Mouse (Mus musculus) lung, postnatal 10 days (tissue): ENCODE measurements around the gene Sept10.

ENCODE experiments used
- DNase-seq: peaks from one replicate; pipeline ENCODE4 v3.0.0; 2021

The Sept10 gene

DNA sequence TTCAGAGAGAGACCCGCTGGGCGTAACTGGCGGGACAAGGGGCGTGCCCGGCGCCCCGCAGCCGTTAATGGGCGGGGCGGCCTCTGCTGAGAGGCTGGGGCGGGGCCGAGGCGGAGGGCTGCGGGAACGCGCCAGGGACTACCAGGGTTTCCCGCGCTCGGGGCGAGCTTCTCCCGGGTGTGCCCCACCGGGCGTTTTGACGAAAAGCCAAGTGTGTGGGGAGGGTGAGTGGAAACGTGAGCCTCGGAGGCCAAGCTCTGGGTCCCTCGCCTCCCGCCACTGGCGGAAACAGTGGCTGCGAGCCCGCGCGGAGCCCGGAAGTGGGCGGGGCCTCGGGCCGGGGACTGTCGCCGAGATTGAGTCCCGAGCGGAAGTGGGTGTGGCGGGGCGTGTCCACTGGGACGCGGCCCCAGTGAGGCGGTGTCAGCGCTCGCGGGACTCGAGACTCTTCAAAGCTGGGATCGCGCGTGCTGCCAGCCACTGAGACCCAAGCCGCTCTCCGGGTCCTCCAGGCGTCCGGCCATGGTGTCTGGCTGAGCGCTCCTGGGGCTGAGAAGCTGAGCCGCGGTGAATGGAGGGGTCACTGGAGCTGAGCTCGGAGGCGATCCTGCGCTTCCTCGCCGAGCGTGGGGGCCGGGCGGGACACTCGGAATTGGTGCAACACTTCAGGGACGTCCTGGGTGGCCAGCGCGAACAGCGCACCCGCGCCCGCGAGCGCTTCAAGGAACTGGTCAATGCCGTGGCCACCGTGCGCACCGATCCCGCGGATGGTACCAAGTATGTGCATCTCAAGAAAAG lies at the start of gene Sept10, which contains the start of gene Sowahc:
Gene Sept10, minus strand, starts transcription at position 375 of the 798 bp plus-strand sequence.
Gene Sowahc, plus strand, starts transcription at position 481 of the 798 bp plus-strand sequence.
- peak; percentile 99 for DNase-seq

DNA sequence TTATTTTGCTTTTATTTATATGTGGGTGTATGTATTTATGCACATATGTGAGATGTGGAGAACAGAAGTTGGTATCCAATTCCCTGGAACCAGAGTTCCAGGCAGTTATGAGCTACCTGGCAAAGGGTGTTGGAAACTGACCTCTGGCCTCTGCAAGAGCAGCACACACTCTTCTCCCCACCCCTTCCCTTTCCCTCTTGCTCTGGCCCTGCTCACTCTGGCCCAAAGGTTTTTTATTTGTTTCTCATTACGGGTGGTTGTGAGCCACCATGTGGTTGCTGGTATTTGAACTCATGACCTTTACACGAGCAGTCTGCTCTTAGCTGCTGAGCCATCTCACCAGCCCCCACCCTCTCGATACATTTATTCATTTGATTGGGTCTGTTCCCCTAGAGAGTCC lies 47.1 kb upstream of the Sept10 start:
- no peak for DNase-seq

DNA sequence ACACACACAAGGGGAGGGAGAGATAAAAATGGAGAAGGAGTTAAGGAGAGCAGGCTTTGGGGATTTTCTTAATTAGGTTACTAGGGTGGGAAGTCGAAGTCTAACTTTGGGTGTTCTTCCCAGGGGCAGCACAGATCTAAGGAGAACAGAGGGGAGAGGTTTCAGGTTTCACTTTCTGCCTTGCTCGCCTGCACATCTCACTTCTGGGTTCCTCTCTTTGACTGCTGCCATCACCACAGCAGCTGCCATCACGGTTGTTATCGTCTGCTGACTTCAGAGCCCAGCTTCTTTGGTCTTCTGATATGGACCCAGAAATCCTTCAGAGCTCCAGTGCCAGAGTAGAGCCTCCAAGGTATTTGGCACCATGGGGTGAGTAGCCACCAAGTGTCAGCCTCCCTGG lies 46.5 kb upstream of the Sept10 start:
- DNase-seq, result no peak

DNA sequence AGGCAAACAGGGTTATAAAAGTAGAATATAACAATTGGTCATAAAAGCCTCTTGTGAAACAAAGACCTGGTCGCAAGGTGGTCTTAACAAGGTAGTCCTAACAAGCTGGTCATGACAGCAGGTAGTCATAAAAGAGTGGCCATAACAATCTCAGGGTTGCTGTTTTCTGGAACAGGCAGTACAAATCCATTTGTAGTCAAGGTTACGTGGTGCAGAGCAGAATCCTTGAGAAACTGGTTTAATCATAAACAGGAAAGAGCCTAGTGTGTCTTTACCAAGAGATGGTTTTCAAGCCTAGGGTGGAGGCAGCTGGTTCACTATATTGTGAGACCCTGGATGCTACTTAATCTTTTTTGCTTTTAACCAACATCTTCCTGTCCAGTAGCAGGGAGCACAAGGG lies 45.6 kb upstream of the Sept10 start:
- no peak for DNase-seq

DNA sequence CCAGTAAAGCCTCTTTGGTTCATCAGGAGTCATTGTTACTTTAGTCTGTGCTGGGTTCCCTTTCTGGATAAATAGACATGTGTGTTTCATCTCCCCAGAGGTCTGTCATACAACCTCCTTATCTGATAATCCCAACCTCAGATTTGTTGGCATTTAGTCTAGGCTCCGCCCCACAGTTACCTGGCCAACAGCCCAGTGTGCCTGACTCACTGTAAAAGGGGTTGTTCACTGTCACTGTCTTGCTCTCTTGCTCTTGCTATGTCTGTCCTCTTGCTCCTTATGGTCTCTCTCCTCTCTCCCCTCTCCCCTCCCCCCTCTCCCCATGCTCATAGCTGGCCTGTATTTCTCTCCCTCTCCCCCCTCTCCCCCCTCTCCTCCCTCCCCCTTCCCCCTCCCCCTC lies 44.5 kb upstream of the Sept10 start:
- DNase-seq, result peak; percentile 61

DNA sequence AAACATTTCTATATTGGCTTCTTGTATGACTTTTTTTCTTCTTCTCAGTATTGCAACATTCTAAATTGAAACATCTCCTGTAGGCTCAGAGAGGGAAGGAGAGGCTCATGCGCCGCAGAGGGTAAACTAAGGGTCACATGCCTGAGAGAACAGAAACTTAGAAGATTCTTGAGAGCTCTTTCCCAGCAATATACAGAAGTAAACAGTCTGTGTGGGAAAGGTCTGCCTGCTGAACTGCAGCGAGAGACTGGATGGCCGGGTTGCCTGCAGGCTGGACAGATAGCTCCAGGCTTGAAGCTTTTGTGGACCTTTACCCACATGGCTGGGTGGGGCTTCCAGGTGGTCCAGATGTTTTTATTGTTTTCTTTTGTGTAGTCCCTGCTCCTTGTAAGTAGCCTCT lies 44.0 kb upstream of the Sept10 start:
- DNase-seq, result peak; percentile 21

DNA sequence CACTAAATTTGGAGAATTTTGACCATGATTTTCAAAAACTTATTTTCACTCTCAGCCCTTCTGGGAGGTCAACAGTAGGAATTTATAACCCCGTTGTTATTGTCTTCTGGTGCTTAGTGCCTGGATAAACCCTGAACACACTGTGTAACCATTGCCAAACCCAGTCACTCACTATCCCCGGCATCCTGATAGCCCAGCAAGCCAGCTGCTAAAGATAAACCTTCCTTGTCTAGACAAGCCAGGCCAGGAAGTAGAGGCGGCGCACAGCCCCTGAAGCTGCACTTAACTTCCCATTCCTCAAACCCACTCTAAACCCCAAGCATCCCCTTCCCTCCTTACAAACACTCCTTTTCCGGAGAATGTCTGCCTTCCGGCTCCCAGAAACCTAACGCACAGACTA lies 43.4 kb upstream of the Sept10 start:
- DNase-seq, result peak; percentile 33

DNA sequence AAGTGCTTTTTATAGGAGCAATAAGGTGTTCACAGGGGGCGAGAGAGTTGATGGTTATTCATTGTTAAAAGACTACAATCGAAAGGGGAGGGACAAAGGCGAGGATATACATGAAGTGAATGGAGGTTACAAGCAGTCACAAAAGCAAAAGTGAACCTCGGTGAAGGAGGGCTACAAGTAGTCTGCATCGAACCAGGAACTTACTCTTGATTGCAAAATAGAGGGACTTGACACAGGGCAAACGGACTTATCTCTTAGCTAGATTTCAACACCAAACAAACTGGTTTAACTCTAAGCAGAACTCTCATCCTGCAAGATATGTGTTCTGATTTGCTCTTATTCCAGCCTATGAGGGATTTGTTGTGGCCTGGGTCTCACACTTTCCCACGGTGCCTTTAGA lies 41.3 kb upstream of the Sept10 start:
- DNase-seq, result no peak

DNA sequence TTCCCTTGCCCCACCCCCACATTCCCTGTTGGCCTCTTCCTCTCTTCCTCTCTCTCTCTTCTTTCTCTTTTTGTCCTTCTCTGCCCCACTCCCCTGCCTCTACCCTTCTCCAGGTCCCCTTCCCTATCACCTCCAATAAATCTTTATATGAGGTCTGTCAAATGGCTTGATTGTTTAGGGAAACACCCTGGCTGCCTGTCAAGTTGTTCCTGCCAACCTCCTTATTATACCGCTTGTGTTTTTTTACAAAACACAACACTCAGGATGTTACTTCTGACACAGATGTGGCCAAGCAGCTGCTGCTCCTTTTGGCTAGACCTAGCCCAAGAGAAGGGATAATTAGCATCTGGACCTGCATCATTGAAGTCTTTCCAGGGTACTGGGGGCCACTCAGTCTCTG lies 40.4 kb upstream of the Sept10 start:
- DNase-seq, result no peak

DNA sequence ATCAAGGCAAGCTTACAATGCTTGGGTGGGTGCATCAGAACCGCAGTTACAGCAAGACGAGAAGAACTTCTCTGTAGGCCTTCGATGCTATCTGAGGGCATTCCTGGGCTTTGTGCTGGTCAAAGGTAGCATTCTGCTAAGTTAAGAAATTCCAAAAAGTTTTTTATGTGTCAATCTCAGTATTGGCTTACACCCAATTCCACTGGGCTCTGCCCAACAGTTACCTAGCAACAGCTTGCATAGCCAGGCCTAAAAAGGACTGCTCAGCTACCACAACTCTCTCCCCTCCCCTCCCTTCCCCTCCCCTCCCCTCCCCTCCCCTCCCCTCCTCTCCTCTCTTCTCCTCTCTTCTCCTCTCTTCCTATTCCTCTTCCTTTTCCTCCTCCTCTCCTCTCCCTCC lies 40.0 kb upstream of the Sept10 start:
- peak; percentile 22 for DNase-seq

DNA sequence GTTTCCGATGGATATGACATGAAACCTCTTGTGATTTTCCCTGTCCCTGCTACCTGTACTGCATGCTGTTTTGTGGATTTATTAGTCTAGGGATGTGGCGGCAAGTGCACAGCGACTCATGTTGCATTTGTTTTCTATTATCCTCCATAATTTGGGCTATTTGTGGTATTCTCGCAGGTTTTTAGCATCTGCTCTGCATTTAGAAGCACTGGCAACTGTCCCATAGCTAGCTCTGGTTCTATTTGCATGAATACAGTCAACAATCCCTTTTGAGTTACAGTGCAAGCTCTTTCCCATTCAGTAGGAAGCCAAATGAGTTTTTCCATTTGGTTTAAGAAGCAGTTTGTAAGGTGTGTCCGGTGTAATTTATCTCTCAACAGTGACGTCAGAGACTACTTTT lies 37.9 kb upstream of the Sept10 start:
- no peak for DNase-seq

DNA sequence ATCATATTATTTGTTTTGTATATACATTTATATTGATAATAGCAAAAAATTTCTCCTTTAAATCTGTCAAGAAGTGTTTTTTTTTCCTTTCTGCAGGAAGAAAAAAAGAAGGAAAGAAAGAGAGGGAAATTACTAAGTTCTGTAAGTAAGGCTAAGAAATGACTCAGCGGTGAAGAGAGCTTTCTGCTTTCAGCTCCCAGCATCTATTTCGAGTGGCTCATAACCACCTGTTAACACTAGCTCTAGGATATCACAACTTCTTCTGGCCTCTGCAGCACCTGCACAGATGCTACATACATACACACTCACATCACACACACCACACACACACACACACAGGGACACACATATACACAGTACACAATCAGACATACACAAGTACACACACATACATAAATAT lies 34.9 kb upstream of the Sept10 start:
- no peak for DNase-seq

DNA sequence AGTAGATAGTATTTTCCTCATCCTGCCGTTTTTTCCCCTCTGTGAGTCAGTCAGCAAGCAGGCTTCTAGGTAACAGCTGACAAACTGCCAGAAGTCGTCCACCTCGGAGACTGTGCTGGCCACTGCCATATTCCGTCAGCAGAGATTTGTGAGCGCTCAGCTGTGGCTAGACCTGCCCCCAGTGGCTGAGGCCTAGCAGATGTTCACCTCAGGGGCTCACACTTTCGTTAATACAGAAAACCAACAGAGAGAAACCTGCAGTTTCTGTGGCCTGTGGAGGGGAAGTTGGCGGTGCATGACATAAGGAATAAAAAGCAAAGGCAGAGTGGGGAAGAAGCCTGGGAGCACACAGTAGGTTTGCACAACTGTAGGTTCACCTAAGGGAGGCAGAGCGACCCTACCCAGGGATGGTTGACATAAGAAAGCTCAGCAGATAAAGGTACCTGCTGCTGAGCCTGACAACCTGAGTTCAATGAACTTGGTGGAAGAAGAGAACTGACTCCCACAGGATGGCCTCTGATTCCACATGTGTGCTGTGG lies 32.0 kb upstream of the Sept10 start:
- no peak for DNase-seq

DNA sequence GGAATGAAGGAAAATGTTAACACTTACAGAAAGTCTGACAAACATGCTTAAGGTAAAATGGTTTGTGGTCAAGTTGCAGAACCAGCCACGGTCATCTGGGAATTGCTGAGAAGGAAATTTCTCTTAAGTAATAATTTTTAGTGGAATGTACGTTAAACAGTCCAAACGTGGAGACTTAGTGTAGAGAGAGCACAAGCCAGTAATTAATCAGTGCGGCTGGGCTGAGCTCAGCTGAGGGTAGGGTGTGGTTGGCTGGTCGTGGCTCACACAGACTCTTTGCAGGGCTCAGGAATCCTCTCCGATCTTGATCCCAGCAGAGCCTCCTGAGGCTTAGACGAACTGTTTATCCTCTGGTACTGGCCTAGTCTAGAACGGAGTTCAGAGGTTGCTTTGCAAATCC lies 30.7 kb upstream of the Sept10 start:
- no peak for DNase-seq

DNA sequence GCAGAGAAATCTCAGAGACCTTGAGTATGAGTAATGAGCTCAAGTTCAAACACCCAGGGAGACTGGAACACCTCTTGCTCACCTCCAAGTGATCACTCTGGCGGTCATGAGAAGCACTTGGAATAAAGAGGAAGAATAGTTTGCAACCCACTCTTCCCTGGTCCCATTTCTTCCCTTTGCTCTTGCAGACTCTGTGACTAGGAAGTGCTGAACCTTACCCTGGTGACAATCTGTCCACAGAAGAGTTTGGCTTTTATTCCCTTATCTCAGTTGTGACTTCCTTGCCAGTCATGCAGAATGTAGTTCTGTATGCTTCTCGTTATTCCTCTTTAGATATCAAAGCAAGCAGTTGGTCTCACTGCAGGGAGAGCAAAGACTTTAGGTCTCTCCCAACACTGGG lies 30.3 kb upstream of the Sept10 start:
- no peak for DNase-seq

DNA sequence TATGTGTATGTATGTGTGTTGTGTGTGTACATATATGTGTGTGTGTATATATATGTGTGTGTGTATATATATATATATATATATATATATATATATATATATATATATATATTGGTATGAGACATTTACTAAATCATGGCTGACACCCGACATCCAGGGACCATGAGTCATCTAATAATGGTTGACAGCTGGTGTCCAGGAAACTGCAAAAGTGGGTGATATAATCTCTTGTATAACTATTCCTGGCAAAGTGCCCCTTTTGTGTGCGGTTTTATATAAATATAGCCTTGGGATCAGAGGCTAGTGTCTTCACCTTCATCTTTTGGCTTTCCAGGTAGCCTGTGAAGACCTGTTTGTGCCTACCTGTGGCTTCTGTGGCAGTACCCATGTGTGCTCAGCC lies 29.0 kb upstream of the Sept10 start:
- DNase-seq, result no peak

DNA sequence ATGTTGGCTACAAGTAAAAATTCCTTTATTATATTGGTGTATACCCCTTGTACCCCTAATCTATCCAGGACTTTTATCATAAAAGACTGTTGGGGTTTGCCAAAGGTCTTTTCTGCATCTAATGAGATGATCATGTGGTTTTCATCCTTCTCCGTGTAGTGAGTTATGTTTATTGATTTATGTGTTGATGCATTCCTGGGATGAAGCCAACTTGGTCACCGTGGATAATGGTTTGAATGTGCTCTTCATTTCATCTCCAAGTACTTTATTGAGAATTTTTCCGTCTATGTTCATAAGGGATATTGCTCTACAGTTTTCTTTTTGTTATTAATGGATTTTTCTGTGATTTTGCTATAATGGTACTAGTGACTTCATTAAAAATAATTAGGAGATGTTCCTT lies 27.9 kb upstream of the Sept10 start:
- no peak for DNase-seq

DNA sequence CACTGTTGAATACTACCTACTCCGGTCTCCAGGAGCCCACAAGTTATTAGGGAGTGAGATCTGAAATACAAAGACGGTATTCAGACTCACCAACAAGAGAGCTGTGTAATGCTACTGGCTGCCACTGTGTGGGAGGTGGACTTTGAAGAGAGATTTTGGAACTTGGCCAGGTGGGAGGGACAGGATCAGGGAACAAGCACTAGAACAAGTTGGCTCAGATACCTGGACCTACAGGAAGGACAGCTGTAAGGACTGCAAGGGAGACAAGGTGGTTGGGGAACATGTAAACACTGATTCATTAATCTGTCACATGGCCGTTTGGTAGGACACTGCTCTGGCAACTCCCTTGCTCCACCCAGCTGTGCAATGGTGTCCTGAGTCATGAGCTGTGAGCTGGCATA lies 19.5 kb upstream of the Sept10 start:
- DNase-seq, result peak; percentile 77

DNA sequence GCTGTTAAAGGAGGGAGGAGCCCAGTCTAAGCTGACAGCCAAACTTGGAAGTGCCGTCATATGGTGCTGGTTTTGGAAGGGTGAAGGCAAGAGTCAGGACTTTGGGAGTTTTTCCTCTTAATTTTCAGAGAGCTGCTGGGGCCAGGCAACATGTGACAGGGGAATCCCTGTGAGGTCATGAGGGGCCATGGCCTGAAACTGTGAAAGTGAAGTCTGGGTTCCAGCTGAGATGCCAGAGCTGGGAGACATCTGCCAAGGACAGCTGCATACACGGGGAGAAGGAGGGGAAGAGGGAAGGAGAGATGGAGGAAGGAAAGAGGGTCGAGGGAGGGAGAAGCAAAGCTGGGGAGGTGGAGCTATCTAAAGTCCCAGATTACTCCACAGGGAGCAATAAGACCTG lies 16.1 kb upstream of the Sept10 start:
- DNase-seq, result peak; percentile 49

DNA sequence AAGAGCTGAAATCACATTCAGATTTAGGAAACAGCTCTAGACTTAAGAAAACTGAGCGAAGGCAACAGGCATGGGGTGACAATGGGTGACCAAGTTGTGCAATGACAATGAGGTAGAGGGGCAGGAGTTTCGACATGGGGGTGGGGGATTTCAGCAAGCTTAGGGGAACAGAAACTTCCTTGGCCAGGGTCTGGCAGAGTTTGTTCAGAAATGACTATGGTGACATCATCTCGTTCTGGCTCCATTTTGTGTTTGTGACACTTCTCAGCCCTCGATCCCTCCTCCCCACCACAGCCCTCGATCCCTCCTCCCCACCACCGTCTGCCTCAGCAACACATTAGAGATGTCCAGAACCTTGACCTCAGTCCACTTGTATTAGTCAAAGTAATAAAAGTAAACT lies 14.8 kb upstream of the Sept10 start:
- DNase-seq, result peak; percentile 45

DNA sequence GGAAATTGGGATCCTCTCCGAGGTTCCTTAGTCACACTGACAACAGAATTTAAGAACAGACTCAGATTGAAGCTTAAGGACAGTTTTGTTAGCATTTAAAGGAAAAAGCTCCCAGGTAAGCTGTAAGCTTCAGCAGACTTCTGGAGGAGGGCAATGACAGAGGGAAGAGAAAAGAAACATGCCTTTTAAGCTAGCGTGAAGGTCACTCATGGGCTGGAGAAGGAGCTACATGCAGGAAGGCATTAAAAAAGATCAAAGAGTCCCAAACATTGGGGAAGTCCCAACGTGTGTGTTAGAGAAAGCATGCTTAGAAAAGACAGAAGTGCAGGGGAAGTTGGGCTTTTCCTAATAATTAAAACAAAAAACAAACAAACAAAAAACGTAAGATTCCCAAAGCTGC lies 14.2 kb upstream of the Sept10 start:
- no peak for DNase-seq

DNA sequence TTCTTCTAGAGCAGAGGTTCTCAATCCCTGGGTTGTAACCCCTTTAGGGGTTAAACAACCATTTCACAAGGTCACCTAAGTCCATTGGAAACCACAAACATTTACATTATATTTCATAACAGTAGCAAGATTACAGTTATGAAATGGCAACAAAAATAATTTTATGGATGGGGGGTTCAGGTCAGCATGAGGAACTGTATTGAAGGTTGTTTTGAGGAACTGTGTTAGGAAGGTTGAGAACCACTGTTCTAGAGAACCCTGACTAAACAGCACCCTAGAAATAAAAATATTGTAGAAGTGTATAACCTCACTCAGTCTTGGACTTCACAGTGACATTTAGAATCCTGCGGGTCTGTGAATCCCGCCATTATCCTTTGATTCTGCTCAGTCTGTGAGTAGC lies 13.6 kb upstream of the Sept10 start:
- no peak for DNase-seq

DNA sequence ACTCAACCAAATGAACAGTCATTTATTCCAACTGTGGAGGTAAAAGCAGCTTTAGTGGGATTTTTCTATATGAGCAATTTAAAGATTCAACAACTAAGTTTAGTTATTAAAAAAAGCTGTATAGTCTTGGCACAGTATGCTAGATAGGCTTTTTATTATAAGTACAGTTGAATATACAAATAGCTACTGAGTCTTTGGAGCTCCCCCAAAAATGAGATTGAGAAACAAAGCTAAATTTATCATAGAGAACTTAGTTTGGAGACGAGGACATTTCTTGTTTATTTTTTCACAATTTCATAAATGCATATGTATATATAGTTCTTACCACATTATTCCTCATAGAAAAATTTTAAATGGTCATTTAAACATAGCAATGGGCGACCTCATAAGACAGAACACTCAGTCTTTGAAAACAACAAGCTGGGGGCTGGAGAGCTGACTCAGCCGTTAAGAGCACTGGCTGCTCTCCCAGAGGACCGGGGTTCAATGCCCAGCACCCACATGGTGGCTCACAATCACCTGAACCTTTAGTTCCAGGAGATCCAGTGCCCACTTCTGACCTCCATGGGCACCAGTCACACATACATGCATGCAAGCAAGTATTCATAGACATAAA lies 7.7 kb upstream of the Sept10 start:
- no peak for DNase-seq

DNA sequence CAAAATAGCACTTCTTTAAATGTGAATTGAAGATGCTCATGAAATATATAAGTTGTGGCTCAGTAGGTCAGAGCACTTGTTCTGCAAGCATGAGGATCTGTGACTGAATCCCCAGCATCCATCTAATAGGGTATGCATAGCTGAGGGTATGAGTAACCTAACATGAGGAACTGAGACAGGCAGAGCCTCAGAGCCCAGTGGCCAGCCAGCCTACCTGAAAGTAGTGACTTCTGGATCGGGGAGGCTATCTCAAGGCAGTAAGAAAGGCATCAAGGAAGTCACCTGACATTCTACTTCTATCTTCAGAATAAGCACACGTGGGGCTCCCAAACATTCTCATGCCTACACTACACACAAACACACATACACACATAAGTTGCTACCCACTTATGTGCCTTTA lies 3.5 kb upstream of the Sept10 start:
- DNase-seq, result no peak

DNA sequence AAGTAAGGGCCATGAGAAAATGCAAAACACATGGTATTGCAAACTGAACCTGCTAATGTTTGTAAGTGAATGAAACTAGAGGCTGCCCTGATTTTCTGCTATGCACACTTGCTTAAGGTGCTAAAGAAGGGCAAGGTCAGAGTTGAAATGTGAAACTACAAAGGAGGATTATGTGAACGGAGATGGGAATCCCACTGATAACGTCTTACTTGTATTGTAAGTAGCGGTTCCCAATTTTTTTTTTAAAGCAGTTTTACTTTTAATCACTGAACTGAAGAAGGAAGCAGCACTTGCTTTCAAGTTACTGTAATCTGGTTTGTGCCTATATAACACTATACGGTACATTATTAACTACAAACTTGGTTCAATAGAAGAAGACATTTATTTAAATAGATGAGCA lies 2.2 kb upstream of the Sept10 start:
- DNase-seq, result no peak
